Mouse (Mus musculus): ENCODE measurements around the gene Col5a1. TPM values are rescaled to one million over a fixed set of nuclear protein-coding genes. Genes with fewer than 3 reads are reported as not detected.

Col5a1 gene
- total and polyA plus RNA-seq, 3 experiments: 31.1 to 75.5 TPM; not detected in 1

- H3K4me3 ChIP-seq (ENCODE audit: control insufficient read depth in 1 of 2, insufficient read depth in 1 of 2, low read depth in 2 of 2, low read length in 2 of 2): no peak overlapping the region
- TF ChIP-seq RAD21 (IDR thresholded peaks at IDR 0.05; ENCODE audit: low read depth, low read length) (no peak), ZNF384 (IDR thresholded peaks at IDR 0.05; ENCODE audit: low read depth, low read length) (no peak), TCF12 (IDR thresholded peaks at IDR 0.05; ENCODE audit: low read depth, low read length) (no peak), MYB (IDR thresholded peaks at IDR 0.05; ENCODE audit: low read depth, low read length) (no peak)
- no peaks in the 10 kb centered on the region for H3K9me3 ChIP-seq (replicated peaks; ENCODE audit: insufficient read depth, low read length)
- H3K27ac ChIP-seq (ENCODE audit: control insufficient read depth, low read depth, low read length): no peak overlapping the region
- no peak overlapping the region for H3K9ac ChIP-seq (ENCODE audit: control insufficient read depth, low read depth, low read length, poor library complexity, severe bottlenecking)
- H3K36me3 ChIP-seq (ENCODE audit: control insufficient read depth in 1 of 2, insufficient read depth in 2 of 2, low read length in 2 of 2): no peaks in the 10 kb centered on the region
- no peak for DNase-seq (ENCODE audit: low read depth, low spot score)
- H3K27me3 ChIP-seq (ENCODE audit: control insufficient read depth in 1 of 2, insufficient read depth in 2 of 2, low read length in 2 of 2): no peaks in the 10 kb centered on the region
- no peaks in the 10 kb centered on the region for H3K79me2 ChIP-seq (ENCODE audit: control insufficient read depth, insufficient read depth, low read length, poor library complexity)
- no peaks in the 10 kb centered on the region for H3K4me1 ChIP-seq (ENCODE audit: control insufficient read depth in 1 of 2, insufficient read depth in 2 of 2, low read length in 2 of 2)
Measured at GRCm38 (mm10) chr2:27916316-27916715, 30.1 kb downstream of the Col5a1 start.

DNA sequence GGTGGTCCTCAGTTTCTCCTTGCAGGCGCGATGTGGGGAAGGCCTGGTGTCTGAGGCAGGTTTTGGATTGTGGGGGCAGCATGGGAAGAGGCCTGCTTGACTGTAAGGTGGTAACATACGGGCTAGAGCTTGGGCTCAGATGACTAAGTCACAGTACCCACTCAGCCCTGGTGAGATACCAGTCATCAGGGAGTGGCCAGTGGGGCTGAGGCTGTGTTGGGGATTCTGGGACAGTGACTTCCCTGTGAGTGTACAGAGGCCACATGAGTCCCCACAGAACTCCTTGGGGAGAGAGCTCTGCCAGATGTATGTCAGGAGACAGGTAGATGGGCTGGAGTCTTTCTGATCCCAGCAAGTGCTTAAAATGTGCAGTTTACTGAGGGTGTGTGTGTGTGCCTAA, 31.0 kb downstream of the Col5a1 start:
- Histone ChIP-seq H3K9me3 (replicated peaks; ENCODE audit: insufficient read depth, low read length) (no peaks in the 10 kb centered on the region), H3K27me3 (ENCODE audit: control insufficient read depth in 1 of 2, insufficient read depth in 2 of 2, low read length in 2 of 2) (no peaks in the 10 kb centered on the region), H3K9ac (ENCODE audit: control insufficient read depth, low read depth, low read length, poor library complexity, severe bottlenecking) (no peak overlapping the region), H3K27ac (ENCODE audit: control insufficient read depth, low read depth, low read length) (no peak overlapping the region), H3K4me1 (ENCODE audit: control insufficient read depth in 1 of 2, insufficient read depth in 2 of 2, low read length in 2 of 2) (no peaks in the 10 kb centered on the region), H3K4me3 (ENCODE audit: control insufficient read depth in 1 of 2, insufficient read depth in 1 of 2, low read depth in 2 of 2, low read length in 2 of 2) (no peak overlapping the region), H3K79me2 (ENCODE audit: control insufficient read depth, insufficient read depth, low read length, poor library complexity) (no peaks in the 10 kb centered on the region), H3K36me3 (ENCODE audit: control insufficient read depth in 1 of 2, insufficient read depth in 2 of 2, low read length in 2 of 2) (no peaks in the 10 kb centered on the region)
- TF ChIP-seq RAD21 (IDR thresholded peaks at IDR 0.05; ENCODE audit: low read depth, low read length) (no peak), POLR2AphosphoS5 (IDR thresholded peaks at IDR 0.05; ENCODE audit: borderline replicate concordance, low read depth, low read length) (no peak), BHLHE40 (IDR thresholded peaks at IDR 0.05; ENCODE audit: borderline replicate concordance, low read depth, low read length) (no peak), TAL1 (IDR thresholded peaks at IDR 0.05; ENCODE audit: low read length) (no peak)
- no peak for DNase-seq (ENCODE audit: low read depth, low spot score)

DNA sequence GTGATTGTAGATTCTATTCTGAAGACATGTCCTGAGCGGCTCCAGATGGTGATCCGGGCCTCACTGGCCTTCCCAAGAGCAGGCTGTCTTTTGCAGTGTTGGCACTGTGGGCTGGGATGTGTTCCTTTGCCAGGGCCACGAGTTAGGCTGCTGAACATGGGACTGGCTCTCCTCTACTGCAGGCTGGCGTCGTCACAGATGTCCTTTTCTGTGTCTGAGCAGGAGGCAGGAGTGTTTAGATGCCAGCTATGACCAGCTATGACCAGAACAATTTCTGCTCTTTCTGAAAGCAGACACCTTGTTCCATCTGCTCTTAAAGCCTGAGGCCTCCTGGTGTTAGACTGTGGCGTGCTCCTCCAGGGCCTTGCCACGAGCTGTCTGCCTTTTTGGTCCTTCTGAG, 31.9 kb downstream of the Col5a1 start:
- H3K9me3 ChIP-seq (replicated peaks; ENCODE audit: insufficient read depth, low read length): no peaks in the 10 kb centered on the region

GRCm38 (mm10) chr2:27919309-27919850, 33.2 kb downstream of the Col5a1 start:
- TF ChIP-seq NELFE (IDR thresholded peaks at IDR 0.05; ENCODE audit: low read depth, low read length) (no peak), HCFC1 (IDR thresholded peaks at IDR 0.05; ENCODE audit: low read depth, low read length) (no peak), TCF12 (IDR thresholded peaks at IDR 0.05; ENCODE audit: low read depth, low read length) (no peak), BHLHE40 (IDR thresholded peaks at IDR 0.05; ENCODE audit: borderline replicate concordance, low read depth, low read length) (no peak), SIN3A (IDR thresholded peaks at IDR 0.05; ENCODE audit: low read length) (no peak), NRF1 (IDR thresholded peaks at IDR 0.05; ENCODE audit: insufficient read depth, low read depth, low read length, poor library complexity, severe bottlenecking) (no peak), ELF1 (IDR thresholded peaks at IDR 0.05; ENCODE audit: low read depth, low read length) (no peak), ZKSCAN1 (IDR thresholded peaks at IDR 0.05; ENCODE audit: low read depth, low read length) (no peak), ZNF384 (IDR thresholded peaks at IDR 0.05; ENCODE audit: low read depth, low read length) (no peak), RAD21 (IDR thresholded peaks at IDR 0.05; ENCODE audit: low read depth, low read length) (no peak), POLR2A (IDR thresholded peaks at IDR 0.05; ENCODE audit: control insufficient read depth in 1 of 2, insufficient read depth in 1 of 2, low read depth in 1 of 2, low read length in 2 of 2, poor library complexity in 1 of 2) (no peak), SMC3 (IDR thresholded peaks at IDR 0.05; ENCODE audit: low read depth, low read length) (no peak), JUND (IDR thresholded peaks at IDR 0.05; ENCODE audit: low read depth, low read length) (no peak)
- no peak overlapping the region for H3K4me3 ChIP-seq (ENCODE audit: control insufficient read depth in 1 of 2, insufficient read depth in 1 of 2, low read depth in 2 of 2, low read length in 2 of 2)
- no peaks in the 10 kb centered on the region for H3K36me3 ChIP-seq (ENCODE audit: control insufficient read depth in 1 of 2, insufficient read depth in 2 of 2, low read length in 2 of 2)
- DNase-seq (ENCODE audit: low read depth, low spot score): no peak
- H3K27ac ChIP-seq (ENCODE audit: control insufficient read depth, low read depth, low read length): no peak overlapping the region
- no peaks in the 10 kb centered on the region for H3K4me1 ChIP-seq (ENCODE audit: control insufficient read depth in 1 of 2, insufficient read depth in 2 of 2, low read length in 2 of 2)
- no peaks in the 10 kb centered on the region; a peak in 1 of 4 replicates for H3K27me3 ChIP-seq (ENCODE audit: control insufficient read depth in 1 of 2, insufficient read depth in 2 of 2, low read length in 2 of 2)
- no peaks in the 10 kb centered on the region for H3K79me2 ChIP-seq (ENCODE audit: control insufficient read depth, insufficient read depth, low read length, poor library complexity)
- no peaks in the 10 kb centered on the region for H3K9me3 ChIP-seq (replicated peaks; ENCODE audit: insufficient read depth, low read length)
- H3K9ac ChIP-seq (ENCODE audit: control insufficient read depth, low read depth, low read length, poor library complexity, severe bottlenecking): no peak overlapping the region

More for the DNA sequence above, 31.9 kb downstream of the Col5a1 start:
- Histone ChIP-seq H3K9ac (ENCODE audit: control insufficient read depth, low read depth, low read length, poor library complexity, severe bottlenecking) (no peak overlapping the region), H3K27ac (ENCODE audit: control insufficient read depth, low read depth, low read length) (no peak overlapping the region), H3K4me1 (ENCODE audit: control insufficient read depth in 1 of 2, insufficient read depth in 2 of 2, low read length in 2 of 2) (no peaks in the 10 kb centered on the region), H3K36me3 (ENCODE audit: control insufficient read depth in 1 of 2, insufficient read depth in 2 of 2, low read length in 2 of 2) (no peaks in the 10 kb centered on the region), H3K4me3 (ENCODE audit: control insufficient read depth in 1 of 2, insufficient read depth in 1 of 2, low read depth in 2 of 2, low read length in 2 of 2) (no peak overlapping the region), H3K27me3 (ENCODE audit: control insufficient read depth in 1 of 2, insufficient read depth in 2 of 2, low read length in 2 of 2) (no peaks in the 10 kb centered on the region), H3K79me2 (ENCODE audit: control insufficient read depth, insufficient read depth, low read length, poor library complexity) (no peaks in the 10 kb centered on the region)
- no peak for DNase-seq (ENCODE audit: low read depth, low spot score)
- TF ChIP-seq TAL1 (IDR thresholded peaks at IDR 0.05; ENCODE audit: low read length) (no peak), HCFC1 (IDR thresholded peaks at IDR 0.05; ENCODE audit: low read depth, low read length) (no peak), CHD2 (IDR thresholded peaks at IDR 0.05; ENCODE audit: low read length) (no peak), ZNF384 (IDR thresholded peaks at IDR 0.05; ENCODE audit: low read depth, low read length) (no peak)
